Mouse (Mus musculus): Measurements from ENCODE around the gene Lhfp. TPM values are rescaled to one million over a fixed set of nuclear protein-coding genes. Genes with fewer than 3 reads are reported as not detected.

Lhfp gene
- polyA plus RNA-seq, 1 experiment from 2014 or later = 51.2 TPM

DNA sequence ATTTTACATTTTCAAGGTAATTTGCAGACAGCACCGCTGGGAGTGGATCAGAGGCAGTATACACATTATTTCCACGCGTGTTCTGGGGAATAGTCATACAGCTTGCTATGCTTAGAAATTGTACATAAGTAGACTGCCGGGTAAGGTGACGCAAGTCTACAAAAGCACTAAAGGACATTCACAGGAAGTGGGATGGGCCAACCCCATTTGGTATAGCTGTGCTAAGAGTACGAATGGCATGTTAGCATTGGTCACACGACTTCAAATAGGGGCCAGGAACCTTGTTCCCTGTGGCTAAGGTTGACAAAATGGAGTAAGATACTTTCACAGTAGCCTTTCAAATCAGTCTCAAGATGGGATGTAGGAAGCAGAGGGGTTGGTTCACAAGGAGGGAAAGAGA lies 4.4 kb upstream of the Lhfp start:
- ATAC-seq (ENCODE audit: insufficient read depth, low FRiP score) = no peak
- H3K9ac ChIP-seq (ENCODE audit: low read length) = no peak overlapping the region
- no peaks in the 10 kb centered on the region for H3K9me3 ChIP-seq (replicated peaks; ENCODE audit: control insufficient read depth, low read length)
- no peak overlapping the region for H3K27ac ChIP-seq (ENCODE audit: low read length)
- WGBS = 81% methylated on average over 7 of the region's 7 CpGs
- no peaks in the 10 kb centered on the region for H3K36me3 ChIP-seq (ENCODE audit: control insufficient read depth, insufficient read depth, low read length)
- H3K27me3 ChIP-seq (ENCODE audit: control insufficient read depth, insufficient read depth, low read length) = no peaks in the 10 kb centered on the region
- no peak overlapping the region for H3K4me3 ChIP-seq (replicated peaks; ENCODE audit: low read length)
- no peaks in the 10 kb centered on the region for H3K4me1 ChIP-seq (ENCODE audit: control insufficient read depth, insufficient read depth, low read length)
- H3K4me2 ChIP-seq (ENCODE audit: low read depth, low read length) = no peak overlapping the region

DNA sequence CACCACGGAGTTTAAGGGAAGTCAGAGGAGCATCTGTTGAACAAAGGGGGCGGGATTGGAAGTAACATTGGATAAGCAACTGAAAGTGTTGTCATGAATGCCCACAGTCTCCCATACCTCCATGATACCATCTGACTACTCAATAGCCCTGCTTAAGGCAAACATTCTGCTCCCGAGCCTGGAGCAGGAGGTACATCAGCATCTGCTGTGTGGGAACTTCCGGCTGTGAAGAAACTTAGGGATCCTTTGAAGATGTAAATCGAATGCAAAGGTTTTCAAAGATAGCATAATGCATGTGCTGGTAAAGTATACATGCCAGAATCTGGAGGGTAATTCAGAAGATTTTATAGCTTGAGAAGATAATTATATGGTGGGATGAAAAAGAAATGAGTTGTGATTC lies 2.4 kb upstream of the Lhfp start:
- no peak overlapping the region for H3K9ac ChIP-seq (ENCODE audit: low read length)
- H3K4me3 ChIP-seq (replicated peaks; ENCODE audit: low read length) = no peak overlapping the region
- H3K27ac ChIP-seq (ENCODE audit: low read length) = no peak overlapping the region
- ATAC-seq (ENCODE audit: insufficient read depth, low FRiP score) = no peak
- 67% methylated on average over 5 of the region's 5 CpGs for WGBS
- no peaks in the 10 kb centered on the region for H3K9me3 ChIP-seq (replicated peaks; ENCODE audit: control insufficient read depth, low read length)
- H3K36me3 ChIP-seq (ENCODE audit: control insufficient read depth, insufficient read depth, low read length) = no peaks in the 10 kb centered on the region
- no peak overlapping the region for H3K4me2 ChIP-seq (ENCODE audit: low read depth, low read length)
- H3K27me3 ChIP-seq (ENCODE audit: control insufficient read depth, insufficient read depth, low read length) = no peaks in the 10 kb centered on the region
- H3K4me1 ChIP-seq (ENCODE audit: control insufficient read depth, insufficient read depth, low read length) = peaks cover 4% of the 10 kb centered on the region

- H3K4me1 ChIP-seq (ENCODE audit: control insufficient read depth, insufficient read depth, low read length) = peaks cover 4% of the 10 kb centered on the region
- no peaks in the 10 kb centered on the region for H3K9me3 ChIP-seq (replicated peaks; ENCODE audit: control insufficient read depth, low read length)
- WGBS = 77% methylated on average over 8 of the region's 8 CpGs
- H3K4me3 ChIP-seq (replicated peaks; ENCODE audit: low read length) = no peak overlapping the region
- H3K4me2 ChIP-seq (ENCODE audit: low read depth, low read length) = no peak overlapping the region
- H3K9ac ChIP-seq (ENCODE audit: low read length) = no peak overlapping the region
- no peaks in the 10 kb centered on the region for H3K27me3 ChIP-seq (ENCODE audit: control insufficient read depth, insufficient read depth, low read length)
- H3K36me3 ChIP-seq (ENCODE audit: control insufficient read depth, insufficient read depth, low read length) = no peaks in the 10 kb centered on the region
- no peak for ATAC-seq (ENCODE audit: insufficient read depth, low FRiP score)
- no peak overlapping the region for H3K27ac ChIP-seq (ENCODE audit: low read length)
Measured at GRCm38 (mm10) chr3:53039746-53040145, 1.6 kb upstream of the Lhfp start.

DNA sequence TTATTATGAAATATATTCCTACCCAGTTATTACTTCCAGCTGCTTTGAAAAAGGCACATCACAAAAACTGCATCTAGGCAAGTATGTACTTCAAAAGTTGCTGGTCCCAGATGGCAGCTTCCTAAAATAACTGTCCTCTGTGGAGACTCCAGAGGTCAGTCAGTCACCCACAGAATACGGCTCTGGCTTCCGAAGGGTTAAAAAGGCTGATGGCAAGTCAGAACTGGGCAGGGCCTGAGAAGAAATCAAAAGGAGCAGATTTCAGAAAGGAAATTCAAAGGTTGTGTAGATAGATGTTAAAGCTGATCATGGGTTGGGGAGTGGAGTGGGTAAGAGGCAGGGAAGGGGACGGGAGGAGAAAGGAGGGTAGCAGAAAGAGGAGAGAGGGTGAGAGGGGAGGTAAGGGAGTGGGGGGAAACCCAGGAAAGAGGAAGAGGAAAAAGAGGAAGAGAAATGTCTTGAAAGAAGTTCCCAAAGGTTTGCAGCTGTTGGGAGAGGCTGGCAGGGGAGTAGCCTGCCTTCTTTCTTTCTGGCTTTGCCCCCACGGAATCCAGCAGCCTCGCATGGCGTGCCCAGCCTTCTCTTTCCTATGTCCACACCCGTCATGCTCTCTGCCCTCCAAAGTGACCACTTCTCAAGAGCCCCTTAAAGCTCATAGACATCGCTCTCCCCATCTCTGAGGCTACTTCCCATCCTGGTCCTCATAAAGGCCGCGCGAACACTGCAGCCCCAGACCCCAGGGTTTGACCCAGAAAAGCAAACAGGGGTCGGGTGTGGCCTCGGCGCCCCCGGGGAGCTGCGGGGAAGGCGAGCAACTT lies 526 bp upstream of the Lhfp start:
- no peak for ATAC-seq (ENCODE audit: insufficient read depth, low FRiP score)
- Histone ChIP-seq H3K9ac (ENCODE audit: low read length) (peak overlapping the region; percentile 83), H3K9me3 (replicated peaks; ENCODE audit: control insufficient read depth, low read length) (no peaks in the 10 kb centered on the region), H3K27ac (ENCODE audit: low read length) (0 out of 2 replicates have a peak overlapping the region, but pooled peaks have one; percentile 74), H3K36me3 (ENCODE audit: control insufficient read depth, insufficient read depth, low read length) (no peaks in the 10 kb centered on the region), H3K4me2 (ENCODE audit: low read depth, low read length) (peak overlapping the region; percentile 74), H3K27me3 (ENCODE audit: control insufficient read depth, insufficient read depth, low read length) (no peaks in the 10 kb centered on the region), H3K4me3 (replicated peaks; ENCODE audit: low read length) (peak overlapping the region; percentile 78), H3K4me1 (ENCODE audit: control insufficient read depth, insufficient read depth, low read length) (peaks cover 8% of the 10 kb centered on the region)
- 7% methylated on average over 17 of the region's 17 CpGs for WGBS

- peaks cover 9% of the 10 kb centered on the region for H3K4me1 ChIP-seq (ENCODE audit: control insufficient read depth, insufficient read depth, low read length)
- ATAC-seq (ENCODE audit: insufficient read depth, low FRiP score) = no peak
- WGBS = 19% methylated on average over 9 of the region's 9 CpGs
- no peaks in the 10 kb centered on the region for H3K36me3 ChIP-seq (ENCODE audit: control insufficient read depth, insufficient read depth, low read length)
- no peaks in the 10 kb centered on the region for H3K27me3 ChIP-seq (ENCODE audit: control insufficient read depth, insufficient read depth, low read length)
- peak overlapping the region; percentile 83 for H3K9ac ChIP-seq (ENCODE audit: low read length)
- peak overlapping the region; percentile 74; the same call in 1 of the 2 replicates for H3K27ac ChIP-seq (ENCODE audit: low read length)
- H3K4me2 ChIP-seq (ENCODE audit: low read depth, low read length) = peak overlapping the region; percentile 74
- H3K4me3 ChIP-seq (replicated peaks; ENCODE audit: low read length) = peak overlapping the region; percentile 78
- H3K9me3 ChIP-seq (replicated peaks; ENCODE audit: control insufficient read depth, low read length) = no peaks in the 10 kb centered on the region
Measured at GRCm38 (mm10) chr3:53042240-53042567, 876 bp downstream of the Lhfp start.

GRCm38 (mm10) chr3:53043206-53043780 lies 2.0 kb downstream of the Lhfp start:
- H3K4me3 ChIP-seq (replicated peaks; ENCODE audit: low read length) = peak overlapping the region; percentile 78; the same call in 1 of the 2 replicates
- no peak overlapping the region for H3K9ac ChIP-seq (ENCODE audit: low read length)
- no peak overlapping the region for H3K27ac ChIP-seq (ENCODE audit: low read length)
- WGBS = 91% methylated on average over 13 of the region's 13 CpGs
- no peaks in the 10 kb centered on the region for H3K36me3 ChIP-seq (ENCODE audit: control insufficient read depth, insufficient read depth, low read length)
- H3K9me3 ChIP-seq (replicated peaks; ENCODE audit: control insufficient read depth, low read length) = no peaks in the 10 kb centered on the region
- H3K4me2 ChIP-seq (ENCODE audit: low read depth, low read length) = peak overlapping the region; percentile 74
- peaks cover 9% of the 10 kb centered on the region for H3K4me1 ChIP-seq (ENCODE audit: control insufficient read depth, insufficient read depth, low read length)
- no peak for ATAC-seq (ENCODE audit: insufficient read depth, low FRiP score)
- no peaks in the 10 kb centered on the region for H3K27me3 ChIP-seq (ENCODE audit: control insufficient read depth, insufficient read depth, low read length)

DNA sequence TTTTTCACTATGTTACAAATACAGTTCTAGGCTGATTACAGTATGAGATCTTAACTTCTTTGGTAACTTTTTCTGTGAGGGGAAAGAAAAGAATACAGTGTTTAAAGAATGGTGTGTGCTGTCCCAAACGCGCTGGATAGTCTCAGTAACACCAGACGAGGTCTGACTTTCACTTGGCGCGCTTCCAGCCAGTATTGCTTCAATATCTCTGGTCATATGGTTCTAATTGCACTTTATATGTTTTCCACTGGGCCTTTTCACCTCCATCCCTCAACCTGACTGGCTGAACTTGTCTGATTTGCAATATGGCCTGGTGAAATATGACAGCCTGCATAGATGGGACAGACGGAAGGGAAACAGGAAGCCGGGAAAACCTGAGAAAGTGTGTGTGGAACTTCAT lies 2.9 kb downstream of the Lhfp start:
- H3K36me3 ChIP-seq (ENCODE audit: control insufficient read depth, insufficient read depth, low read length) = no peaks in the 10 kb centered on the region

DNA sequence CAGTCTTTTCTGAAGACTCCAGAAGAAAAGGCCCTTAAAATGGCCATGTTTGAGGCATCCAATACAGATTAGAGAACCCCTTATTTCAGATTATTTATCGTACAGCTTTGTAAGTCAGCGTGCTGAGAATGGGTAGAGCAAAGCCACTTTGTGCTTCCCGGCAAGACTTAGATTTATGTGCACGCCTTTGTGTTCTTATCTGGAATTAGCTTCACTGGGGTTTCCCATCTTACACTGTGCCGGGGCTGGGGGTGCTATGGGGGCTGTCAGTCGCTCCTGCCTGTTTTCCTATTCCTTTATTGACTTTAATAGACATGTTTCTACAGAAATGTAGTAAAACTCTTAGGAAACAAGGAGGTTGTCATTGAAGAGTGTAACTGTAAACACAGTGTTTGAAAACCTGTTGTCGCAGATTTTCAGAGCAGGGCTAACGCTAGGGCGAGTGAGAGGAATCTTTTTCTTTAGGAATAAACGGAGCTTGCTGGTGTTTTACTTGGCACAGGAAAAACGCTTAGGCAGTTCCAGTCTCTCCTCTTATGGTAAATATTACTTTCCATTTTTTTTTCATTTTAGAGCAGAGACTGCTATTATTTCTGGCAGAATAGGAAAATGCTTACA lies 3.5 kb downstream of the Lhfp start:
- no peak for ATAC-seq (ENCODE audit: insufficient read depth, low FRiP score)
- Histone ChIP-seq H3K27ac (ENCODE audit: low read length) (peak overlapping the region; percentile 28), H3K9me3 (replicated peaks; ENCODE audit: control insufficient read depth, low read length) (no peaks in the 10 kb centered on the region), H3K4me2 (ENCODE audit: low read depth, low read length) (peak overlapping the region; percentile 74), H3K4me1 (ENCODE audit: control insufficient read depth, insufficient read depth, low read length) (peaks cover 9% of the 10 kb centered on the region), H3K36me3 (ENCODE audit: control insufficient read depth, insufficient read depth, low read length) (no peaks in the 10 kb centered on the region), H3K9ac (ENCODE audit: low read length) (peak overlapping the region; percentile 4), H3K27me3 (ENCODE audit: control insufficient read depth, insufficient read depth, low read length) (no peaks in the 10 kb centered on the region), H3K4me3 (replicated peaks; ENCODE audit: low read length) (peak overlapping the region; percentile 27)
- WGBS = 39% methylated on average over 11 of the region's 11 CpGs

More for the DNA sequence above, 2.9 kb downstream of the Lhfp start:
- 0 out of 2 replicates have a peak overlapping the region, but pooled peaks have one; percentile 28 for H3K27ac ChIP-seq (ENCODE audit: low read length)
- 32% methylated on average over 7 of the region's 7 CpGs for WGBS
- peak overlapping the region; percentile 27 for H3K4me3 ChIP-seq (replicated peaks; ENCODE audit: low read length)
- H3K4me2 ChIP-seq (ENCODE audit: low read depth, low read length) = peak overlapping the region; percentile 74
- peaks cover 9% of the 10 kb centered on the region for H3K4me1 ChIP-seq (ENCODE audit: control insufficient read depth, insufficient read depth, low read length)
- H3K27me3 ChIP-seq (ENCODE audit: control insufficient read depth, insufficient read depth, low read length) = no peaks in the 10 kb centered on the region
- peak overlapping the region; percentile 4; the same call in 1 of the 2 replicates for H3K9ac ChIP-seq (ENCODE audit: low read length)
- H3K9me3 ChIP-seq (replicated peaks; ENCODE audit: control insufficient read depth, low read length) = no peaks in the 10 kb centered on the region
- no peak for ATAC-seq (ENCODE audit: insufficient read depth, low FRiP score)

GRCm38 (mm10) chr3:53045697-53046096 lies 4.4 kb downstream of the Lhfp start:
- peaks cover 9% of the 10 kb centered on the region for H3K4me1 ChIP-seq (ENCODE audit: control insufficient read depth, insufficient read depth, low read length)
- WGBS = 89% methylated on average over 4 of the region's 4 CpGs
- no peaks in the 10 kb centered on the region for H3K27me3 ChIP-seq (ENCODE audit: control insufficient read depth, insufficient read depth, low read length)
- ATAC-seq (ENCODE audit: insufficient read depth, low FRiP score) = no peak
- H3K36me3 ChIP-seq (ENCODE audit: control insufficient read depth, insufficient read depth, low read length) = no peaks in the 10 kb centered on the region
- H3K9me3 ChIP-seq (replicated peaks; ENCODE audit: control insufficient read depth, low read length) = no peaks in the 10 kb centered on the region
- no peak overlapping the region for H3K9ac ChIP-seq (ENCODE audit: low read length)
- H3K4me2 ChIP-seq (ENCODE audit: low read depth, low read length) = no peak overlapping the region
- no peak overlapping the region for H3K27ac ChIP-seq (ENCODE audit: low read length)
- no peak overlapping the region for H3K4me3 ChIP-seq (replicated peaks; ENCODE audit: low read length)

Measured in stomach, embryonic 16.5 days (tissue).